Mouse (Mus musculus) kidney, postnatal 0 days (tissue): ENCODE data around the gene Cblc. TPM values are rescaled to one million over a fixed set of nuclear protein-coding genes. Genes with fewer than 3 reads are reported as not detected.

Source experiments
- ATAC-seq: fragments of 200-750 bp; cut with Nextera tagmentation; replicated peaks from 2 replicates; pipeline ENCODE4 v1.8.0; 2017; ENCODE audit warnings: low read depth, moderate number of reproducible peaks, moderate TSS enrichment, moderate library complexity; ENCODE audit not compliant: low FRiP score
- DNase-seq: peaks from one replicate; pipeline ENCODE4 v3.0.0-alpha.2; 2016; ENCODE audit warnings: low spot score
- H3K27ac ChIP-seq: fragments of 300-500 bp; sonication (generic); 2 replicates; pipeline ENCODE4 v1.5.1; 2014; ENCODE audit warnings: mild to moderate bottlenecking
- H3K27me3 ChIP-seq: fragments of 300-500 bp; sonication (generic); 2 replicates; pipeline ENCODE4 v1.6.1; 2014; ENCODE audit warnings: low read length, mixed read lengths; ENCODE audit not compliant: insufficient read depth
- H3K36me3 ChIP-seq: fragments of 300-500 bp; sonication (generic); 2 replicates; pipeline ENCODE4 v1.6.1; 2014; ENCODE audit warnings: low read length, mixed read lengths; ENCODE audit not compliant: insufficient read depth
- H3K4me1 ChIP-seq: fragments of 300-500 bp; sonication (generic); replicated peaks from 2 replicates; pipeline ENCODE4 v1.6.1; 2014; ENCODE audit warnings: antibody characterized with exemption, low read length, mixed read lengths; ENCODE audit not compliant: insufficient read depth
- H3K4me2 ChIP-seq: fragments of 300-500 bp; sonication (generic); 2 replicates; pipeline ENCODE4 v1.6.1; 2014; ENCODE audit warnings: mild to moderate bottlenecking, low read length, moderate library complexity, mixed read lengths
- H3K4me3 ChIP-seq: fragments of 300-500 bp; sonication (generic); replicated peaks from 2 replicates; pipeline ENCODE4 v1.5.1; 2014; ENCODE audit warnings: low read depth, low read length
- H3K9ac ChIP-seq: fragments of 300-500 bp; sonication (generic); 2 replicates; pipeline ENCODE4 v1.6.1; 2014; ENCODE audit warnings: low read depth, low read length
- H3K9me3 ChIP-seq: fragments of 300-500 bp; sonication (generic); replicated peaks from 2 replicates; pipeline ENCODE4 v1.6.1; 2016; ENCODE audit warnings: low read length, inconsistent platforms, mixed read lengths
- CTCF ChIP-seq: IDR thresholded peaks from 2 replicates; pipeline ENCODE4 v1.5.1; 2016; ENCODE audit warnings: antibody characterized with exemption, low read depth, mild to moderate bottlenecking, moderate library complexity
- whole genome bisulfite sequencing: fragments of 180-500 bp; shearing (Covaris S2); extraction: QIAGEN DNeasy Blood & Tissue Kit; methylation state at CpG from one replicate; pipeline ENCODE4 v1.1.7; 2014; 5-methylcytosine and 5-hydroxymethylcytosine counted together
- polyA plus RNA-seq: library from polyadenylated mRNA; unstranded; fragments of >200 nt; fragmentation: Nextera tagmentation; extraction: Ambion mirVana; gene quantifications from 2 replicates; pipeline ENCODE4 v1.2.1, GENCODE M21; 2015

The Cblc gene
- polyA plus RNA-seq, 1 experiment from 2014 or later = 14.6 TPM

DNA sequence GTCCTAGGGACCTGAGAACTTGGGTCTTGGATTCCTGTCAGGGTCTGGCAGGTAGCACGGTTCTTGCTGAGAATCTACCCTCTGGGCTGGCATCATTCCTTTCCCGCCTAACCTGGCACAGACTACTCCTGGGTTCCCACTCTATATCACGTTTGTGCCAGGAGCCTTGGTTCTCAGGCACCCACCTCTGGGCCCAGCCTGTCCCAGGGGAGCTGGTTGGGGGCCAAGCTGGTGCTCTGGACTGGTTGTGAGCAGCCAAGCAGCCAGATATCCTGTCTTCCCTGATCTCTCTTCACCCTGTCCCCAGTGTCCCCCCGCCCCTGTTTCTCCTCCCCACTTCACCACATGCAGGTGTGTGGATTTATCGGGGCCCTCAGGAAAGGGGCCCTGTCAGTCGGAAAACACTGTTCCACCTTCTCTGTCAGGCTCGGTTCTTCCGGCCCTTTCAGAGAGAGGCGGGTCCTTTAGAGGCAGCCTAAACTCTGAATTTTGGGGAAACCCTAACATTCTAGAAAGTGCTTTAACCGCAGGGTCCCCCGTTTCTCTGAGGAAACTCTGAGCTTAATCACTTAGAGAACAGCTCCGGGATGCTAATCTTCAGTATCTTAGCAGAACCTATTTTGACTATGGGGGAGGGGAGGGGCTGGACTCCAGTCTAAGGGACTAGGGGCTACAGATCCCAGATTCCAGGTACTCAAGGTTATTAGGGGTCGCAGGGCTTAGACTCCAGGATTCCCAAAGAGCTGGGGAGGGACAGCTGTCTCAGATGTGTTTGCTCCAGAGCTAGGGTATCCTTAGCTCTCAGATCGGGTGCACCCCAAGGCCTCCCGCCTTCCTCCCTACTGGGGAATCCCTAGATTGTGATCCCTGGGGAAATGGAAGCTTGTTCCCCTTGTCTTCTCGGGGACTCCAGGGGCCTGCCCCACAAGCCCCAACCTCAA is 26.9 kb downstream of the Cblc start:
- Histone ChIP-seq H3K4me2 (peak overlapping the region; percentile 75), H3K9ac (peak overlapping the region; percentile 82), H3K4me3 (peak overlapping the region; percentile 60), H3K36me3 (peaks cover 8% of the 10 kb centered on the region), H3K4me1 (peaks cover 29% of the 10 kb centered on the region), H3K9me3 (no peaks in the 10 kb centered on the region), H3K27me3 (no peaks in the 10 kb centered on the region), H3K27ac (peak overlapping the region; percentile 85)
- ATAC-seq (no peak; the same call in none of the 2 replicates), DNase-seq (no peak)
- TF ChIP-seq CTCF = no peak
- 4% methylated on average over 16 of the region's 16 CpGs for WGBS

DNA sequence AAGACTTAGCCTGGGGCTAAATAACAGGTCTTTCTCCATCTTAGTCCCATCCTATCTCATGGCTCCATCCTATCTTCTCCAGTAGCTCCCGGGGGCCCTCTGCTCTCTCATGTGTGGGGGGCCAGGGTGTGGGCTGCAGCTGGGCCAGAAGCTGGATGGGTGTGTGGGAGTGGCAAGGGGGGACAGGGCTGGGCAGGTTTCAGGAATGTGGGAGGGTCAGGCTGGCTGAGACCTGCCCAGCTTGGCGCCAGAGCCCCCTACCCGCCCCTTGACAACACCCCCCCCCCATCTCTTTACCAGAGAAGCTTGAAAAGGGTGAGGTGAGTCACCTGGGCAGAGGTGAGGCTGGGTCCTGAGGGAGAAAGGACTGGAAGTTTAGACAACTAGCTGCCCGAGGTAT is 27.6 kb downstream of the Cblc start:
- ATAC-seq (peak; percentile 66), DNase-seq (peak; percentile 79)
- Histone ChIP-seq H3K9ac (peak overlapping the region; percentile 82), H3K9me3 (no peaks in the 10 kb centered on the region), H3K4me1 (peaks cover 29% of the 10 kb centered on the region), H3K4me3 (peak overlapping the region; percentile 60), H3K27me3 (no peaks in the 10 kb centered on the region), H3K27ac (peak overlapping the region; percentile 85), H3K36me3 (peaks cover 15% of the 10 kb centered on the region), H3K4me2 (peak overlapping the region; percentile 75)
- 12% methylated on average over 4 of the region's 4 CpGs for WGBS
- no peak for TF ChIP-seq CTCF

- DNase-seq = no peak
- H3K4me3 ChIP-seq = peak overlapping the region; percentile 60; the same call in 1 of the 2 replicates
- TF ChIP-seq CTCF = no peak
- ATAC-seq = peak; percentile 2; the same call in 1 of the 2 replicates
- H3K4me2 ChIP-seq = peak overlapping the region; percentile 75
- 31% methylated on average over 14 of the region's 14 CpGs for WGBS
- H3K4me1 ChIP-seq = peaks cover 29% of the 10 kb centered on the region
- peaks cover 20% of the 10 kb centered on the region for H3K36me3 ChIP-seq
- peak overlapping the region; percentile 85 for H3K27ac ChIP-seq
- no peaks in the 10 kb centered on the region for H3K27me3 ChIP-seq
- H3K9ac ChIP-seq = peak overlapping the region; percentile 82
- H3K9me3 ChIP-seq = no peaks in the 10 kb centered on the region
These were observed 28.4 kb downstream of the Cblc start for GRCm38 (mm10) chr7:19768251-19768650.

GRCm38 (mm10) chr7:19764581-19764980 is 32.0 kb downstream of the Cblc start:
- no peak overlapping the region for H3K9ac ChIP-seq
- H3K36me3 ChIP-seq = peaks cover 27% of the 10 kb centered on the region
- no peak overlapping the region for H3K4me2 ChIP-seq
- H3K4me1 ChIP-seq = peaks cover 14% of the 10 kb centered on the region; the same call in 1 of the 2 replicates
- TF ChIP-seq CTCF = no peak
- no peaks in the 10 kb centered on the region for H3K9me3 ChIP-seq
- H3K27ac ChIP-seq = no peak overlapping the region
- DNase-seq = no peak
- ATAC-seq = no peak
- H3K27me3 ChIP-seq = no peaks in the 10 kb centered on the region
- WGBS = 80% methylated on average over 9 of the region's 9 CpGs
- no peak overlapping the region for H3K4me3 ChIP-seq

- no peak for ATAC-seq
- Histone ChIP-seq H3K27me3 (no peaks in the 10 kb centered on the region), H3K27ac (no peak overlapping the region), H3K4me2 (no peak overlapping the region), H3K36me3 (peaks cover 33% of the 10 kb centered on the region), H3K9ac (no peak overlapping the region), H3K4me1 (peaks cover 9% of the 10 kb centered on the region; the same call in 1 of the 2 replicates), H3K9me3 (no peaks in the 10 kb centered on the region), H3K4me3 (no peak overlapping the region)
- 54% methylated on average over 13 of the region's 13 CpGs for WGBS
- no peak for DNase-seq
- no peak for TF ChIP-seq CTCF
These were observed 32.7 kb downstream of the Cblc start for GRCm38 (mm10) chr7:19763829-19764477.

- TF ChIP-seq CTCF = no peak
- Histone ChIP-seq H3K36me3 (peaks cover 45% of the 10 kb centered on the region), H3K4me1 (no peaks in the 10 kb centered on the region), H3K9me3 (no peaks in the 10 kb centered on the region), H3K4me3 (no peak overlapping the region), H3K27ac (no peak overlapping the region), H3K9ac (0 out of 2 replicates have a peak overlapping the region, but pooled peaks have one; percentile 4), H3K4me2 (no peak overlapping the region), H3K27me3 (no peaks in the 10 kb centered on the region)
- 52% methylated on average over 11 of the region's 11 CpGs for WGBS
- DNase-seq = no peak
- no peak for ATAC-seq
These were observed 34.3 kb downstream of the Cblc start for GRCm38 (mm10) chr7:19762283-19762682.
